Mouse (Mus musculus) right cerebral cortex, postnatal 36 days (tissue): ENCODE results near the gene Lyrm9.
"Not testable (repeated sequence)": the region's sequence is repeated elsewhere in the genome, so short reads cannot be mapped to it uniquely, and the experiment has no call there.

Experiments
- DNase-seq, 2 experiments: peaks; one replicate each; pipeline ENCODE4 v3.0.0; 2022; ENCODE audit warnings: low spot score in 2 of 2, mixed read lengths in 1 of 2

Lyrm9 gene

DNA sequence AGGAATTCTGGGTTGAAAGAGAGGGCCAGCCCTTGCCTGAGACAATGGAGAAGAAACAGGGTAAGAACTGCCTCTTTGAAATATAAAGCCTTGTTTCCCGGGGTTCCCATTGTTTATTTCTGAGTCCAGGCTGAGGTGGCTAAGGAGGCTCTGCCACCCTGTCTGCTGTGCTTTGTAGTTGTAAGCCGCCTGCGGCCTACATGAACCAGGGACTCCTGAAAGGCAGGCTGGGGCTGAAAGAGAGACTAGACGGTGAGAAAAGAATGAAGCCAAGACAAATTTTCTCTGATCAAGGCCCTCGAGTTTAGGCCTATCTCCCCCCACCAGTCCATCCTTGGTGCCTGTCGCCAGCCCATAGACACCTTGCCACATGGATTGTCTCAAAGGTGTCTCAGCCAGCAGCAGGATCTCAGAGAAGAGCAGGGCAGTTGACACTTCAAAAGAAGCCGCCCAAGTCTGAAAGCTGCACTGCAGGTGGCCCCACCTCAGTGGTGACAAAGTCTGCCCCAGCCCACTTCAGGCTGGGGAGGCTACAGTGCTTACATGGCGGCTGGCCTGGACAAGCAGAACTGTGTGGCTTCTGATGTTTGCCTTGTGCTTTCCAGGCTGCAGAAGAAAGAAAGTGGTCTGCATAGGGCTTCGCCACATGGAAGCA, 25.0 kb downstream of the Lyrm9 start:
- DNase-seq: no peak

DNA sequence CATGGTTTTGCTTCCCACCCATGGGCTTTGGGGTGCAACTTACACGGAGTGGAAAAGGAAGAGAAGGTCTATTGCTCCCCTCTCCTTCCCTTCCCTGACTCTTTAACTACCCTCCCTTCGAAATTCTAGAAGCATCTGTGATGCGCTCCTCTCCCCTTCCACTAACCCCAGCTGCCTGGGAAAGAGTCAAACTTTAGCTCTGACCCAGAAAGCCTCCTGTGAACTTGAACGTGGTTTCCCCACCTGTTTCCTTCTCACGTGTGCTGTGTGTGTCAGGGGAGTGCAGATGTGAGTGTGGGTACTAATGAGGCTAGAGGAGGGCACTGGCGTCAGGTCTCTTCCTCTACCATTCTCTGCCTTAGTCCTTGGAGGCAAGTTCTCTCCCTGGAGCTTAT, 25.5 kb downstream of the Lyrm9 start:
- no peak for DNase-seq

DNA sequence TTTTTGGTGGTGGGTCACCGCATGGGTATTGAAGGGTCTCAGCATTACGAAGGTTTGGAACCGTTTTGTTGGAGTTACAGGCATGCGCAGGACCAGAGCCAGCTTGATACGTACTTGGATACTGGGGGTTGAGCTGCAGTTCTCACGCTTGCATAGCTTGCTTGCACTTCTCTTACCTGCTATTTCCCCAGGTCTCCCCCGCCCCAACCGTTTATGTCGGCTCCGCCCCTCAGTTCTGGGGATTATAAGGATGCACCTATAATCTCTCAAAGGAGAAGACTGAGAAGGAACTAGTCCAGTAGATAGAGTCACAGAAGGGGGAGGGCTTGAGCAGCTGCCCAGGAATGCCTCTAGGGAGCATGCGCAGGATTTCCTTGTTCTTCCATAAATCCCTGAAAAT, 26.1 kb downstream of the Lyrm9 start:
- DNase-seq: no peak

DNA sequence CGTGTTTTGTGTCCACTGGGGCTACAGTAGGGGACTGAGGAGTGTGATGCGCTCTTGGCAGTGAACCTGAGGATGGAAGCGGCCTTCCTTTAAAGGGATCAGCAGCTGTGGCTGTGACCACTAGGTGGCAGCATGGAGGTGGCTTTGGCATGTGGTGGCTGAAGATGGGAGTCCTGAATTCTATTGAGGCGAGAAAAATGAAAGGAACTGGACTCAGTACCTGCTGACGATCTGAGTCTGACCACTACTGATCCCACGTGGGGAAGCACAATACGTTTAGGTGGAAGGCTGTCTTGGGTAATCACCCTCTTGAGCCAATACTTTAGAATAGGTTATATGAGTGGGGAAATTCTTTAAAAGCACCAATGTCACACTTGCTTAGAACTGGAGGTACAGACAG, 29.9 kb downstream of the Lyrm9 start:
- peak; percentile 38 to 61 for DNase-seq

DNA sequence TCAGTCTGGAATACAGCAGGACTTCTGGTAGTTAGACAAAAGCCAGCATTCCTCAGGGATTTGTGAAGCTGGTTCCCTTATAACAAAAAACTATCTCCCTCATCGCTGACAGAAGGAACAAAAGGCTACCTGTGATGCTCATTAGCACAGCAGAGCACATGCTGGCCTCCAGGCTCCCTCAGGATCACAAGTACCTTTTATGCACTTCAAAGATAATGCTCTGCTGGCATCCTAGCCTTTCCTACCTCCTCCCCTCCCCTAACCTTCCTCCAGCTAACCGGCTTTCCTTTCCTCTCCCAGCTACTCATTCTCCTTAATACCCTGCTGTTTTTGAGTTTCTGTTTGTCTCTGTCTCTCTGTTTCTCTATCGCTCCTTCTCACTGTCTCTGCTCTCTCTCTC, 31.2 kb downstream of the Lyrm9 start:
- DNase-seq: no peak

DNA sequence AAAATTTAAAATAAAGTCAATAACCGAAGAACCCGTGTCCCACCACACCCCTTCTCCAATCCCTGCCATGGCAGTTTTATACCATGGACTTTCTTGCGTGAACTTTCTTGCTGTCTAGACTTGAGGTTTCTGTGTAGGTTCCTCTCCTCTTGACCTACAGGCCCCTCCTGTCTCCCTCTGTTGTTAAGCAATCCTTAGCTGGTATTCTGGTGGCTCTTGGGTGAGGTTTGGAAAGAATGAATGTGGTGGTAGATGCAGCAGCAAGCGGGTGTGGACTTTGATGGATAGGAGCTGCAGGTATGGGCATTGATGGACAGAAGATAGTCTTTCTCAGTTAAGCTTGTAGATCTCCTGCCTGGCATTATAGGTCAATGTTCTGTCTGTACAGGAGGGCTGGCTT, 37.5 kb downstream of the Lyrm9 start:
- no peak for DNase-seq

DNA sequence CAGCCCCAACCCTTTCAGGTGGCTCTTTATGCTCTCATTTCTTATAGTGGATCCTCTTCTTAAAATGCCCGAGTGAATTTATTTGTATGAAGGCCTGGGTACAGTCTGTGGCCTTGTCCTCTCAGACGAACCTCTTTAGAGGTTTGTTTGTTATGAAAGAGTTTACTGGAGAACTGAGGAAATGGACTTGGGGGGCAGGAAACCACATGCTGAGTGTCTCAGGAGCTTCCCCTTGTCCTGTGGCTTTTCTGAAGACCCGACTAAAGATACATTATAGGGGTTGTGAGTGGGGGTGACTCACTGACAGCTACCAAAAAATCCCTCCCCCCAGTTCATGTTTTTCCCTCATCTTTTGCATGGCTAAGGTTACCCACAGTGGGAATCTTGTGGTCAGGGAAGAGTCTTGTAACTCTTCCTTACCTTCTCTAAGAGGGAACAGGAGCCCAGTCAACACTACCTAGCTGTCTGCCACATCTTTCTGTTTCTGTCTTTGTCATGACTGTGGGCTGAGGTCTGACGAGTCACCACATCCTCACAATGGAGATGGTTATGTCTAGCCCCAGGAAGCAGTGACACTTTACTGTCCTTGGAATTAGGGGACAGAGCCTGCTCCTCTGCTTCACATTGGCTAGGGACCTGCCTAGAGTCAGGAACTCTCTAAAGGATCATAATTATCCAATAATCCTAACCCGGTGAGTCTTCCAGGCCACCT, 38.3 kb downstream of the Lyrm9 start:
- DNase-seq: no peak

DNA sequence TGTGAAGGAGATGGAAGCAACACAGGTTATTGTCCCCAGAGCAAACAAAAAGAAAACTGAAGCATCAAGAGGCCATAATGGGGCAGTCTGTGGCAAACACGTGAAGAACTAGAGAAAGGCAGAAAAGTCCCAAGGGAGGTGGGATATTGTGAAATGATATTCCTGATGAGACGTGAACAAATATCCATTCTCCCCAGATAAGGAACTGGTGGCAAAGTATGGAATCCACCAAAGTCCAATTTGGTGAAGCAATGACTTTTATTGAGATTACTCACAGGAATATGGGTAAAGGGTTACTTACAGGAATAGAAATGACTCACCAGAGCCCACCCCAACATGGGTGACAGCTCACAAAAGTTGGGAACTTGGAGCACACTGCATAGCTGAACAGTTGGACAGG, 38.9 kb downstream of the Lyrm9 start:
- no peak for DNase-seq

DNA sequence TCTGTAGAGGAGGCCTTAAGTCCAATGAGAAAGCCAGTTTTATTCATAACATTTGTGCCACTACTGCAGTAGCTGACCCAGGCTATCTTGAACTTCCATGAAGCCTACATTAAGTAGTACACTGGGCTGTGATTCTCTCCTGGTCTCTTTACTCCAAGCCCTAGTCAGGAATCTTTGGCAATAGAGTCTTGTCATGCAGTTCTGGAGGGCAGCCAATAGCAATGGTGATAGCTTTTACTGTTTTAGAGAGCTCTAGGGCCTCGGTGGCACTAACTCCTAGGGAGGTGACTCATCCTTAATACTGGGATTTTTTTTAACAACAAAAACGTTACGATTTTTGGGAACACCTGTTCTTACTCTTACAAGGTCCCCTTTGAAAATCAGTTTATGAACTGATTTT, 40.1 kb downstream of the Lyrm9 start:
- DNase-seq: no peak

DNA sequence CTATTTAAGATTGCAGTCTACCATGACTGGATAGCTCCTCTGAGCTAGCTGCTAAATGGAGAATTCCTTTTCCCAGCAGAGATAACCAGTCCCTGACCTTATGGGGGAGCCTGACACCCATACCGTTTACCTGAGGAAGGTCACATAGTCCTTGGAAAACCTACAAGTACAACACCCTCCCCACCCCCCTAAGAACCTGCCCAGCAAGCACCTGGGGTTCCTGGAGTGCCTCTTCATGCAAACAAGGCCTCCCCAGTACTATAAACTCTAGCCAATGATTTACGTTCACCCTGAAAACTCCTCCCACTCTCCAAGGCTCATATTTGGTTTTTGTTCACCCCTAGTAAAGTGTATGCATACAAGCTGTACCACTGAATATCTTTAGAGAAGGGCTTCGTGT, 41.3 kb downstream of the Lyrm9 start:
- DNase-seq: no peak

DNA sequence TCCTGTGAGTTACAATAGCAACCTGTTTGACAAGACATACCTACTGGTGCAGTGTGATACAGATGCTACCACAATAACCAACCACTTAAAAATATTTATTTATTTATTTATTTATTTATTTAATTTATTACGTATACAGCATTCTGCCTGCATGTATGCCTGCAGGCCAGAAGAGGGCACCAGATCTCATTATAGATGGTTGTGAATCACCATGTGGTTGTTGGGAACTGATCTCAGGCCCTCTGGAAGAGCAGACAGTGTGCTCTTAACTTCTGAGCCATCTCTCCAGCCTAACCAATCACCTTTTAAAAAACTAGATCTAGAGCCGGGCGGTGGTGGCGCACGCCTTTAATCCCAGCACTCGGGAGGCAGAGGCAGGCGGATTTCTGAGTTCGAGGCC, 42.8 kb downstream of the Lyrm9 start:
- not testable (repeated sequence) for DNase-seq

DNA sequence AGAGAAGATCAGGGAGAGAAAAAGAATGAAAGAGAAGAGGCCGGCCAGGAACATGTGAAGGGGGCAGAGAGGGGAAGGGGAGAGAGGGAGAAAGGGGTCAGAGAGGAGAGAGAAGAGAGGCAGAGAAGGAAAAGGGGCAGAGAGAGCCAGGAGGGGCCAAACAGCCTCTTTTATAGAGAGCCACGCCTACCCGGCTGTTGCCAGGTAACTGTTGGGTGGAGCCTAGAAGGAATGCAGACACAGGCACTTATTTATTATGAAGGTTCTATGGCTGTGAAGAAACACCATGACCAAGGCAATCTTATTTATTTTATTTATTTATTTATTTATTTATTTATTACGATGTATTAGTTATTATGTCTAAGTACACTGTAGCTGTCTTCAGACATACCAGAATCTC, 44.5 kb downstream of the Lyrm9 start:
- DNase-seq: no peak

DNA sequence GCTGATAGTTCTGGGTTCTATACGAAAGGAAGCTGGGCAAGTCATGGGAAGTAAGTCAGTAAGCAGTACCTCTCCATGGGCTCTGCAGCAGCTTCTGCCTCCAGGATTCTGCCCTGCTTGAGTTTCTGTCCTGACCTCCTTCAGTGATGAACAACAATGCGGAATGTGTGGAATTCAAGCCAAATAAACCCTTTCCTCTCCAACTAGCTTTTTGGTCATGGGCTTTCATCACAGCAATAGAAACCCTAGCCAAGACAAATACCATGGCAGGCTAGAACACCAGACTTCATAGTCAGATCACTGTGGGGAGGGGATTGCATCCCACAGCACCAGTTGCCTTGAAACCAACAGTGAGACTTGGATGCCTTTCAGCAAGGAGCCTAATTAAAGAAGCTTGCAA, 46.4 kb downstream of the Lyrm9 start:
- DNase-seq: no peak

DNA sequence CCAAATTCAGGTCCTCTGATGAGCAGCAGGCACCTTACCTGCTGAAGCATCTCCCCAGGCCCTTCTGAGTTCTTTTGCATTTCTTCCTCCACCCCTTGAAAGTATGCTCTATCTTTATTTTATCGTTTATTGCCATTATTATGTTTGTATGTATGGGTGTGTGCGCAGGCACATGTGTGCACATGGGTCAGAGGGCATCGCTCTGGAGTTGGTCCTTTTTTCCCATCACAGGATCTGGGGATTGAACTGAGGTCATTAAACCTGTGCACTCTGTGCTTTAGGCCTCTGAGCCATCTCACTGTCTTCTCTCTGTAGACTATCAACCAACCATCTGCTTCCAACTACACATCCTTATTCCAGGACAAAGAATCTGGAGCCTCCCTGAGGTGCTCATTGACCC, 53.3 kb downstream of the Lyrm9 start:
- no peak for DNase-seq

DNA sequence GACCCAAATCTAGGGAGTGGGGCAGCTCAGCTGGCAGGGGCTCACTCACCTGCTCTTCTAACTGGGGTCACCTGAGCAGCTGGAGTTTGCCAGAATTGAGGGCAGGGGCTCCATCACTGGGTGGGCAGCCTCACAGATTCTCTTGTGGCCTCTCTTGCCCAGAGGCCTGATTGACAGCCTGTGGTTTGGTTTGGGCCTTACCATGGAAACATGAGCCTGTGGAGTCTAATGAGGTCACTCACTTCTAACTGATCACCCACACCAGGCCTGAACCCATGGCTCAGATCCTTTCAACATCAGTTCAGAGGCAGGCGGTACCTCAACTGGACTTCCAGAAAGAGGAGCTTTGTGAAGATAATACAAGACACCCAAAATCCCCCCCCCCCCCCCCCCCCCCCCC, 60.3 kb downstream of the Lyrm9 start:
- no peak for DNase-seq

DNA sequence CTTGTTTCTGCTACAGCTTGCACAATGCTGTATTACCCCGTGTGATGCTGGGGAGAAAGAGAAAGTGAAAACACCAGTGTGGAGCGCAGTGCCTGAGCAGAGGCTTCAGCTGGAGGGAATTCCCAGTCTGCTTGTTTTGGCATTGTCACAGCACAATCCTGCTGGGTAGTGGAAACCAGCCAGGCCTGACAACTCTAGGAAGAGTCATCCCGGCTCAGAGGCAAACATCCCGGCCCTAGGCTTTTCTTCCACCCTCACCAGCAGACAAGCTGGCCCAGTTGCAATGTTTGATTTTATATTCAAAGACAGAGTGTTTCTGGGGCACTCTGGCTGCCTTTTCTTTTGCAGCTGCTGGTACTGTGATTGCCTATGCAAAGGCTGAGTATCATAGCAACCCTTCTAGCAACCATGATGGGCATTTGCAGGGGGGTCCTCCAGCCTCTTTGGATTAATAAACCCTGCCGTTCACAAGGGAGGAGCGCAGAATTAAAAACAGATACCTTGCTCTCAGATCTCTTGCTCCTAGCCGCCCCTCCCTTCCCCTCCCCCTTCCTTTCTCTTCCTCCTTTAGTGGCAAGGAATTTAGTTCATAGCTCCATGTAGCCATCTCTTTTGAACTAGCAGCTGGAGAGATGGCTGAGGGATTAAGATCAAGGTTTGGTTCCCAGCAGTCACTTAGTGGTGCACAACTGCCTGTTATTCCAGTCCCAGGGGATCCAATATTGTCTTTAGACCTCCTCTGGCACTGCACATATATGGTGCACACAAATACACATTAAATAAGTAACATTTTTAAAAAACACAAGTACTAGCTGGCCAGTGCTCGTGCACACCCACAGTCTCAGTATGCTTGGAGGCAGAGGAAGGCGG, 61.0 kb downstream of the Lyrm9 start:
- DNase-seq: peak; percentile 75 to 82

DNA sequence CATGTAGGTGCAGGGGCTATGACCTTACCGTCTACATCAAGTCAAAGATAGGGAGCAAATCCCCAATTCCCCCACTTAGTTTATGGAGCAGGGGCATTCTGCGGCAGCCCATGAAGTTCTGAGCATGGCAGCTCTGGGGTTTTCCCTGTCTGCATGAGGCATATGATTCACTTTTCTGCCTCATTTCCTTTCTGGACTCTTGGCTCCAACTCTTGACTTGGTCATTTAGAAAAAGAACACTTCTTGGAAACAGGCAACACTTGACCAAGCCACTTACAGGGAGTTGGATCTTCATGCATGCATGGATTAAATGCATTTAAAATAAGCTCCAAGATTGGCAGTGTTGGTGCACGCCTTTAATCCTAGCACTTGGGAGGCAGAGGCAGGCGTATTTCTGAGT, 62.8 kb downstream of the Lyrm9 start:
- DNase-seq: no peak
